Mouse (Mus musculus): ENCODE results near the gene Maml2. TPM values are rescaled to one million over a fixed set of nuclear protein-coding genes. Genes with fewer than 3 reads are reported as not detected.
A peak's percentile ranks its signal among the peaks of the same experiment; 100 is the strongest.

The Maml2 gene
- total RNA-seq, 2 experiments from 2014 or later = 15.1 to 16.5 TPM

DNA sequence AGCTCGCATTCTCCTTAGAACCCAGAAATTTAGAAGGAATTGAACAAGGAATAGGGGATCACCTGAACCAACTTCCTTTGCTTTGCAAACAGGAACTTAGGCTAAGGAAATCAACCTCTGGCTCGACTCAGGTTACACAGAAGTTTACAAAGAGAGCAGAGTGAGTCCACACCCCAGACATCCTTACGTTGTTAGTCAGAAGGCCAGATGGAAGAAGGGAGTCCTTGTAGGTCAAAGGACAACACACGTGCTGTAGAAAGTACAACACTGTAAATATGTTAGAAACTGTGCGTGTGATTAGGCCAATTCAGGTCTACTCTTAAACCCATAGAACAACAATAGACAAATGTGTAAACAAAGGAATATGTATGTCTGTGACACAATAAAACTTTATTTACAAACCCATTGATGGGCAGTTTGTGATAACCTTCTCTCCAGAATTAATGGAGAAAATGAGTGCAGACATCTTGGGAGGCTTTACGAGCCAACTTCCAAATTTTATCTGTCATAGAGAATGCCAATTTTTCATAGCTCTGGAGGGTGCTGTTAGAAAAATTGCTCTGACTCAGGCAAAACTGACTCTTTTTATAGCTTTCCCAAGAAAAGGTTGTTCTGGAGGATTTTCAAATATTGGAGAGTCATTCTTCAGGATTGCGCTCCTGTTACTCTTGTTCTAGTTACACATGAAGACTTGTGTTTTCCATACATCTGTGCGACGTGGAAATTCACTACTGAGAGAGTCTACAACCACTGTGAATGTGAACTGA is 194.3 kb downstream of the Maml2 start:
- no peak for DNase-seq (ENCODE audit: low spot score in 2 of 2)

DNA sequence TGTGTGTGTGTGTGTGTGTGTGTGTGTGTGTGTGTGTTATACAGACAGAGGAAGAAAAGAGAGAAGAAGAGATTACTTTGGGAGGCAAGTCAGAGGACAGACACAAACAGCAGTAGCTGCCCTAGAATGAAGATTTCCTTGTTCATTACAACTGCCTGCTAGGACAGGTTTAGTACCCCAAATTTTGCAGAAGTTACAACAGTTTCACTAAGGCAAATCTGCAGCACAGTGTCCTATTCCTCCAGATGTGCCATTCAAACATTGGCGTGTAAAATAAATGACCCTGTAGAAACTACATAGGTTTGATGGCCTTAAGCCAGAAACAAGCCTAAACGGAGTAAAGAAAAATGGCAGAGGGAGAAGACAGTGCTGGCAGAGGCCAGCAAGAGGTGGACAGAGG is 195.1 kb downstream of the Maml2 start:
- no peak for DNase-seq (ENCODE audit: low spot score in 2 of 2)

DNA sequence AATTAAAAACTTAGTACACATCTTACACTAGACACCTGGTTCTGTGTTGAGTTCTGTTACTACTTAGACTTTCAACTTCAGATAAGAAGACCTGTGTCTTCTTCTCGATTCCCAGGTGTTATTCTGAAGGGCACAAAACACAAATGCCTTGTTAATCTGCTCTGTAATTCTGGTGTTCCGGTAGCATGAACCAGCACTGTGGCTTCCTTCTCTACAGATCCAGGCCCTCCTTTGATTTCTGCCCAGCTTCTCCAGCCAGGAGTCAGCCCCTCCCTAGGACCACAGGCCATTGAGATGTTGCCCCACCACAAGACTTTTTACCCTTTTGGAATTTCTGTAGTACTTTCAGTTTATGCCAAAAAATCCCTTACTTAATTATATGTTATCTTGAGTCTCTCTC is 196.0 kb downstream of the Maml2 start:
- DNase-seq (ENCODE audit: low spot score in 2 of 2) = no peak

DNA sequence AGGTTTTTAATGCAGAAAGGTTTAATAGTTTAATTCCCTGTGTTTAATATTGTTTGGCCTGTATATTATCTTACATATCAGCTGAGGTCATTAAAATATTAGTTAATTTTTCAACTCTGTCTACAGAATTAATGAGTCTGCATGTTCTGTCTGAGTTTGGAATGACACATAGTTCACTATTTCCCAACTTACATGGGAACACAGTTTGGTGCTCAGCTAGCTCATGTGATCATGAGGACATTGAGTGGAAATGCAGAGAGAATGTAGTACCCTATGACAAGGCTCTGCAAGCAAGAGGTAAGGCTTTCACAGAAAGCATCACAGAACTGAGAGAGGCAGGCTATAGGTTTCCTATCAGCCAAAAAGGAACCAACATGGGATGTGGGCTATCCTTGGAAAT is 197.8 kb downstream of the Maml2 start:
- no peak for DNase-seq (ENCODE audit: low spot score in 2 of 2)

DNA sequence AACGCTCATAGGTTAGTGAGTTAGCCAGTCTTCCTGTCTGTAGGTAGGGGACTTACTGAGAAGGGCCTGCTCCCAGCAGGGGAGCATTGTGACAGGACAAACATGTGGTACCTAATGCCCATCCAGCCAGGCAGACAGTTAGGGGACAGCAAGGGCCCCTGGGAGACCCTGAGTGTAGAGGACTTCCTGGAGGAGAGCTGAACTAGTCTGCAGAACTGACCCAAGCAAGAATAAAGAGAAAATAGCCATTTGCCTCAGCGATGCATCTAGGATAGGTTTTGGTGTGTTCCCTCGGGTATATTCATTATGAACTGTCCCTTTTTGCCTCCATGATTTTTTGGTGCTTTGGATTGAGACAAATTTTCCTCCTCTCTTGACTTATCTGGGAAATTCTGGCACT is 199.3 kb downstream of the Maml2 start:
- DNase-seq (ENCODE audit: low spot score in 2 of 2) = no peak

DNA sequence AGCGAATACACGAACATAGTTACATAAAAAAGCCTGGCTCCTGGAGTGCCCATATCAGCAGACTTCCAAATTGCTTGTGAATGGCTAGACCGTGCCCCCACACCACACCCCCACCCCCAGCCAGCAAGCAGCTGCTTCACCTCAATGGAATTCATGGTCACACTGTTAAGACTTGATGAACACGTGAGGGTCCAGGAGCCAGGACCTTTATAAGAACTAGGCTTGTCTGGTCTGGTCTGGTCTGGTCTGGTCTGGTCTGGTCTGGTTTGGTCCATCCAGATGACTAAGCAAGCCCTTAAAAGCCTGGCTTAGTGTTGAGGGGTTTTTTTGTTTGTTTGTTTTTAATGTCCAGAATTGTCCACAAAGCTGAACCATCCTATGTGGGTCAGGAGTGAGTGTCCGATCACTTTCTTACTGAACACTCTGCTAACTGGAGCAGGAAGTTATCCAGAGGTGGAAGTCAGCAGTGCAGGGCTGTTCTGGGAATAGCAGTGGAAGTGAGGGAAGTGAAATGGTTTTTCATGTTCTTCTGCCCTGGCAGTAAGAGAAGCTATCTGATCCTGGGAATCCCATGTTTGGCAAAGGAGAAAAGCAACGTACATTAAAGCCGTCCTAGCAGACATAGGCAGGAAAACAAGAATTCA is 200.1 kb downstream of the Maml2 start:
- no peak for DNase-seq (ENCODE audit: low spot score in 2 of 2)

DNA sequence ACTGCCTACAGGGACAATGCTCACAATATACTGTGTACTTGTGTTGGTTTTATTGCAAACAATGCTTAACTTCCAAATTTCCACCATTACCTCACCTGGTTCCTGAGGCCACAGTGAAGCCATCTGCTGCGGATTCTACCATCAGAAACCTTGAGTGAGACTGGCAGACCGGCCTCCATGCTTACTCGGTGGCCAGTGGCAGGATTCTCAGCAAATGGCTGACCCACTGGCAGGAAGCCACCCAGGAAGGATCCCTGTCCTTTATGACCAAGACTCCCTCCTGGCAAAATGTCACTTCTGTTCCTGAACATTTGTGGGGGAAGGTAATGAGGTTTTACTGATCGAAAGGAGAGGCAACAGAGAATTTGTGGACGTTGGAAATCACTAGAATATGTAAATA is 202.3 kb downstream of the Maml2 start:
- DNase-seq (ENCODE audit: low spot score in 2 of 2) = no peak

DNA sequence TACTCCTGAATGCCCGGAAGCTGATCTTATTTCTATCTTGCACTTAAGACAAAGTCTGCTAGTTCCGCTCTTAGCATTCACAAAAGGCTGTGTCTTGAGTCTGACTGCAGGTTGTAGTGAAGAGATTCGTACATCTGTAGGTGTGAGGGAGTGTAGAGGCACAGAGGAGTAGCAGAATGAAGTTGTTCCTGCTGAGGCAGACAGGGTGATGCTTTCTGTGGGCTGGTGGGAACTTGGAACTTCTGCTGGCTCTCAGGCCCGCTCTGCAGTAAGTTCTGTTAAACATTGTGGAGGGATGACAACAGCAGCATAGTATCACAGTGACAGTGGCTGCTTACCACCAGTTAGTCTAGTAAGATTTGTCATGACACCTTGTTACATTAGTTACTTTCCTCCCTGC is 207.3 kb downstream of the Maml2 start:
- DNase-seq (ENCODE audit: low spot score in 2 of 2) = no peak

DNA sequence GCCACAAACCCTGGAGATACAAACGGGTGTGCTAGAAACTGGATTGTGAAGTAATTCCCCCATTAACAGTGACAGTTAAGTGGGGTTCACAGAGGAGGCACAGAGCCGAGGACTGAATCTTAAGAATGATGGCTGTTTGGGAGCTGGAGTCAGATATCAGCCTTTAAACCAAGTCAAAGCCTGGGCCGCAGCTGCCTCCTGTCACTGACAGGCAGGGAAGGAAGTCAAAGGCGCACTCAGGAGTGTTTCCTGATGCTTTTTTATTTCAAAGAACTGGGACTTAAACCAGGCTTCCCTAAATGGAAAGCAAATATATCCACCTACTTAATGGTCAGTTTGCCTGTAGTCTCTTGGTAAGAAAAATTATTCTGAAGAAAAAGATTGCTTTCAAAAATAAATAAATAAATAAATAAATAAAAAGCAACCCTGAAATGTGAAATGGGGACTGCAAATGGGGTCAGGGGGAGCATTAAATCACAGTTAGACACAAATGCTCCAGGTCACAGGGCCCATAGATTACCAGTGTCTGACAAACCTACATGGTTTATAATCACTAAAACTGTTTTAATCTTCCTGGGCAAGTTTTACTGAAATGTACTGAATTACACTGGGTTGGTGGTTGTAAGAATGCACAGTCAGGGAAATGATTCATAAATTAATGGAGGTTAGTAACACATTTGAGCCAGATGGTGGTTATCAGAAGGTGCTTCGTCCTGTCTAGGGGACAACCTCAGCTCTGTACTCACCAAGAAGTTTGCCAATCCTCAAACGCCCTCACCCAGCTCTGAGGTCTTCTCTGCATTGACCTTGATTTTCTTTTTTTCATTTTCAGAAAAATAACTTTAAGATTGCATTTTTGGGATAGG is 209.4 kb downstream of the Maml2 start:
- no peak for DNase-seq (ENCODE audit: low spot score in 2 of 2)

DNA sequence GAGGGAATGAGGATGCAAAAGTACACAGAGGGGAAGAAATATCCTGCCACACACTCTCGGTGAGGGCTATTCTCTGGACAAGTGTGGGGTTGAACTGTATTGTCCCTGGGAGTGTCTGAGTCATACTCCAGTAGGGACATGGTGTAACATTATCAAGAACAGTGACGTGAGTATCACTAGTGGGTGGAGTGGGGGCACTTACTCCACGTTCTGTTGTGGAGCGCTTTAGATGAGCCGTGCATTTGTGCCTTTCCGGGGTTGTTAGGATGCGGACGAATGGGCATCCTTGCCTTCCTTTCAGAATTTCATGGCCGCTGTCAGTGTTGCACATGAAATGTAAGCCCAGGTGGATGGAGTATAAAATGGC is 210.0 kb downstream of the Maml2 start:
- no peak for DNase-seq (ENCODE audit: low spot score in 2 of 2)

DNA sequence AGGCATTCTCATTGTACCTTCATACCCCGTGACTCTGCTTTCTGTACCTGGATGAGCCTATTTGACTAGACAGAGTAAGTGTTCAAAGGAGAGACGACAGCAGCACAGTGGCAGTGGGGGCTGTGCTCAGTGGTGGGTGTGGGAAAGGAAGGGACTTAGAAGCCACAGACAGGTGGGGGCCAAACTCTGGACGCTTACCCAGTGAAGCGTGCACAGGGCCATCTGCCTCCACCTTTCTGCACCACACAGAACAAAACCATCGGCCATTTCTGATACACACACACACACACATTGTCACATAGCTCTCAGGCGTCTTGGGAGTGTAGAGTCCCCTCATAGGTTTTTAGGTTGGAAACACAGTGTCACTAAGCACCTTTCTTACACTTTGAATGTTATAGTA is 212.0 kb downstream of the Maml2 start:
- no peak for DNase-seq (ENCODE audit: low spot score in 2 of 2)

DNA sequence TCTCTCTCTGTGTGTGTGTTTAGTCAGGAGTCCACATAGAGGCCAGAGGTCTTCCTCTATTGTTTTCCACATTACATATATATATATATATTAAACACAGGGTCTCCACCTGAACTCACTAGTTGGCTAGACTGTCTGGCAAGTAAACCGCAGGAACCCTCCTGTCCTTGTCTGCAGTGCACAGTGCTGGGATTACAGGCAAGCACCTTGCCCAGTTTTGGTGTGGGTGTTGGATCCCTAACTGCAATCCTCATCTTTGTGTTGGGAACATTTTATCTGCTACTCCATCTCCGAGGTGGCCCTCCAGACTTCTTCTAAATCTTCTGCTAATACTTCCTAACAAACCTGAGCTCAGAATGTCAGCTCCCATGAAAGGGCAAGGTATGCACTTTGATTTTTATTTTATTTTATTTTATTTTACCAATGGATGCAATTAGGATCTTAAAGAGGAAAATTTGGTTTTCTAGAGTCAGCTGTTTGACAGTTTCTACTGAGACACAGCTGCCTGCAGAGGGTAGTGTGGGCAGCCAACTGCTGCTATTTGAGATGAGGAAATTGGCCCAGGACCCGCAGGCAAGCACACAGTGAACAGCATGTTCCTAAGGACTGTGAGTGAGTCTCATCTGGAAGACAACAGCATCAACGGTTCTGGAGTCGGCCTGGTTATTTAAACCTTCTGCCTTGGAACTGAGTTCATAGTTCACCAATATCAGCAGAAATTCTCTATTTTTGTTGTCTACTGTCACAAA is 213.0 kb downstream of the Maml2 start:
- DNase-seq (ENCODE audit: low spot score in 2 of 2) = peak in 1 of 2 experiments; percentile 73

DNA sequence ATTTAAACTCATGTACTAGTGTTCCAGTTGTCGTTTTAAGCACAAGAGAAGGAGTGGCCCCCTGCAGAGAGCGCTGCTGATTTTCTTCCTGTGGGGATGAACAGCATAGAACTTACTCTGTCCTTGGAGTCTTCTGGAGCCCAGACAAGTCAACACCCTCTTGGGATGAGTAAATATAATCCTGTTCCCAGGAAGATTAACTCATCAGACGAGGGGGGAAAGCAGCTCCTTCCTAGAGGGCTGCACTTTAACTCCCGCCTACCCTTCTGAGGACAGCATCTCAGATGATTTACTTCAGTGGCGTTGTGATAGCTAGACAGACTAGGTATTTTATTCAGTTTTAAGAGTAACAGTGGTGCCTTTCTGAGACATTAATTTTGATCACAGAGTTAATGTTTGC is 215.4 kb downstream of the Maml2 start:
- DNase-seq (ENCODE audit: low spot score in 2 of 2) = no peak

DNA sequence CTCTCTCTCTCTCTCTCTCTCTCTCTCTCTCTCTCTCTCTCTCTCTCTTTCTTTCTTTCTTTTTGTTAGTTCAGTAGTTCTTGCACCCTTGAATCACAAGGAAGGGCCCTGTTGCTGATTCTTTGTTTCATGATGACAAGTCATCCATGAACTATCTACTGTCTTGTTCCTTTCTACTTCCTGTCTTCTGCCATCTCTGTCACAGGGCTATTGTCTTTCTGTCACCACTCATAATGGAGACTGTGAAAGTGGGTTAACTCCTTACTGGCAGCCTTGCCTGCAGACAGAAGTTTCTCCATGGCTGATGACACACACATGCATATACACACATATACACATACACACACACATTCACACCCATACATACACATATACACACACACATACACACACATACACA is 216.7 kb downstream of the Maml2 start:
- no peak for DNase-seq (ENCODE audit: low spot score in 2 of 2)

DNA sequence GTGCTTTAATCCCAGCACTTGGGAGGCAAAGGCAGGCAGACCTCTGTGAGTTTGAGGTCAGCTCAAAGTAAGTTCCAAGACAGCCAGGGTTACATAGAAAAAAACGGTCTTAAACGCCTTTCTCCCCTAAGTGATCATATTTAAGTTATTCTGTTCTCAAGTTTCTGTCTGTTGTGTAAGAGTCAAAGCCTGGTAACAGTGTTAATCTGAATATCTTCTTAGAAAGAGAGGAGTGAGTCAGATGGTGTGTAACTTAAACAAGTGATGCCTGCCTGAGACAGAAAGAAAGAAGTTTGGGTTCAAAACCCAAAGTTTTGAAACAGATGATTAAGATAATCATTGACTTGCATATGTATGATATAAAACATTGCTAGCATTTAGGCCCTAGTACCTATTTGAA is 218.2 kb downstream of the Maml2 start:
- DNase-seq (ENCODE audit: low spot score in 2 of 2) = no peak

DNA sequence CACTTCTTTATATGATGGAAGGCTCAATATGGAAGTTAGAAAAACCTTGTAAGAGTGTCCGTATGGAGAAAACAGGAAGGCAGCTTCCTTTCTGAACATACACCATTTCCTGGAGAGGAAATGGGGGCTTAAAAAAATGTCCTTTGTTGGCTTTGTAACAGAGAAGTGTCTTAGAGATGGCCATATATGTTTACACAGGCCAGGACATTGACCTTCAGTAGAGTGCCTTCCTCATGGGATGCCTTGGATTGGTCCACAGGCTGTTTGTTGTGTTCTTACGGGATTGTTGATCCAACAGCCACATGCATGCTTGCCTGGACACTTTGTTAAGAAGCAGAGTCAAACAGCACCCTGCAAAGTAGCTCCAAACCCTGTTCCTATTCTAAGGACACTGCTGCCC is 220.3 kb downstream of the Maml2 start:
- DNase-seq (ENCODE audit: low spot score in 2 of 2) = no peak

DNA sequence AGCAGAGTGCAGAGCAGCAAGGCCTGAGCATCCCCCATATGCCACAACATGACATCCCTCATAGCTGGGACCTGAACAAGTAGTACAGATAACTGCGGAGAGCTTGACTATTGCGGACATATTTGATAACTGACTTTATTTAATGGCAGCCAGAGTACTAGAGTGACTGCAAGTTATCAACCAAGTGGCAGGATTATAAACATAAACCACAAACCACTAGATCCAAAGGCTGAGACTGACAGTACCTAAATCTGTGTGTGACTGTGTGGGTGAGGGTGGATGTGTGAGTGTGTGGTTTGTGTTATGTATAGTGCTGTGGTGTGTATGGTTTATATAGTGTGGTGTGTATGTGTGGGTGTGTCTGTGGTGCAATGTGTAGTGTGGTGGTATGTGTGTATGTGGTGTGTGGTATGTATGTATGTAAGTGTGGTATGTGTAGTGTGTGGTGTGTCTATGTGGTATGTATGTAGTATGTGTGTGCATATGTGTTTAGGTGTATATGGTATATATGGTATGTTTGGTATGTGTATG is 220.7 kb downstream of the Maml2 start:
- no peak for DNase-seq (ENCODE audit: low spot score in 2 of 2)

DNA sequence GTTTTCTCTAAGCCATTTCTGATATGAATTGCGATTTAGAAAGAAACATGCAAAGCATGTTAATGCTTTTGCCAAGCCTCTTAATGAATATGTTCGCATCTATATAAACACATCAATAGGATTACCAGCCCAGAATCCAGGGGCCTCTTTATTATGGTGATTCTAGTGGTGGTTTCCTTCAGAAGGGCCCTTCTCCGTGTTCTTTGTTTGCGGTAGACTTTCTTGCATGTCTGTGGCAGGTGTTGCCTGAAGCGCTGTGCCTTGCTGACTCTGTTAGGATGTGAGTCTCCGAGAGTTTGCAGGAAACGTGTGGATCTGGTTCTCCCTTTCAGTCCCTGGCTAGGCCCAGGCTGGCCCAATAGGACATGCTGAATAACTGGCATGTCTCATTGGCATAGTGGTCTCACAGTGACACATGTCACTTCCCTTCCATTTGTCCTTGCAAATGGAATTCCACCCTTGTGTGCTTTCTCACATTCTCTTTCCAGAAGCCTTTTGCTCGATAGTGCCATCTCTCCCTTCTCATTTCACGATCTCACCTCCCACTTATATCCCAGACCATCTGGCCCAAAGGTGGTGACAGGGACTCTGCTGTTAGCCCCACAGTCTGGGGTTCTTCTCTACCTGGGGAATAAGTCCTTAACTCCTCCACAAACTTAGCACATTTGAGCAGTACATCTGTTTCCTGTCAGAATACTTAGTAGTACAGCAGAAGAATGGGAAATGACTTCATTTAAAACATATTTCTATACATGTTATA is 224.5 kb downstream of the Maml2 start:
- no peak for DNase-seq (ENCODE audit: low spot score in 2 of 2)

DNA sequence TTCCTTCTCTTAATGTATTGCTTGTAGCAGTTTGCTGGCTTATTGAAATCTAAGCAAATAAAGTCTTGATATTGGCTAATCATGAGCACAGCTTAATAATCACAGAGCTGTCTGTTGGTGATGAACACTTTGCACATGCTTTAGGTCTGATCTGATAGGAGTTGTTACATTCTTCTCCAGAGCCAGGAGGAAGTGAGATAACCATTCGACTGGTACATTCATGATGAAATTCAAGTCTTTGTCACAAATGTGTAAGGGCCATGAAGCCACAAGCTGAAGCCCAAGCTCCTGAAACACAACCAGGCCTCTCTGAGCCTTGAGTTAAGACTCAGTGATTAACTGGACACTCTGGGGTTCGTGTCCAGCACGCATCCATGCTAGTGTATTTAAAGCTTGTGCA is 225.3 kb downstream of the Maml2 start:
- no peak for DNase-seq (ENCODE audit: low spot score in 2 of 2)

DNA sequence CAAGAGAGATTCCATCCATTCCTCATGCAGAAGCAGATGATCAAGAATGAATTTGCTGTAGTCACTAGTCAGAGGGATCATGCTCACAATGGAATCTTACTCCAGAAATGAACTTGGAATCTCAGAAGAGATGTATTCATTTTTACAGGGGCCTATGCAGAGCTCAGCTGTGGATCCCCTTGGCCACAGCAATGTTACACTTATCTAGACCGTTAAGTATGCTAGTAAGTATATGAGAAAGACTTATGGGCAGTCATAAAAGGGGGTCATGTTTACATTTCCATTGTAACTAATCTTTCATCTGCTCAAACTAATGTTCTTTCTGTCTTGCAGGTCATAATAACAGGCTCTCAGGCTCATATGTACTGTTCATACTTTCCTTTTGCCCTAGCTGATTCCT is 227.3 kb downstream of the Maml2 start:
- DNase-seq (ENCODE audit: low spot score in 2 of 2) = no peak
